Mouse (Mus musculus) liver, adult 2 months (tissue): ENCODE data around the gene Olfr1368.

Experiments used
- CTCF ChIP-seq: fragments of 200-500 bp; IDR thresholded peaks from 2 replicates; pipeline ENCODE4 v1.5.1; 2011; ENCODE audit warnings: low read depth, low read length, control low read depth
- POLR2A ChIP-seq: fragments of 200-500 bp; IDR thresholded peaks from 2 replicates; pipeline ENCODE4 v1.6.1; 2011; ENCODE audit warnings: low read length, control low read depth; ENCODE audit not compliant: insufficient read depth; ENCODE audit errors: extremely low read depth

GRCm38 (mm10) chr13:21179367-21179723, 33.7 kb upstream of the Olfr1368 start, which contains the start of gene Trim27:
- TF ChIP-seq POLR2A (no peak), CTCF (no peak)
